Mouse (Mus musculus) frontal cortex, adult 2 months (tissue): ENCODE measurements at regions not wholly inside any gene's neighbourhood (a gene's known extent, or its start where the extent isn't known, plus 50 kb on each side); places are given as distances from the start of the nearest gene placed in this dataset.

Experiments used
- DNase-seq, 2 experiments: peaks; one replicate each; pipeline ENCODE4 v3.0.0; 2022; ENCODE audit warnings: low spot score in 1 of 2; ENCODE audit errors: extremely low spot score in 1 of 2

GRCm38 (mm10) chr1:17838408-17839022 lies 307.2 kb downstream of the Crisp4 start:
- peak in 1 of 2 experiments; percentile 18 for DNase-seq

- DNase-seq, result no peak
Measured at GRCm38 (mm10) chr1:17825860-17826259, 319.8 kb downstream of the Crisp4 start.
